Mouse (Mus musculus) liver, embryonic 16.5 days (tissue): ENCODE data around the gene Ccnd1. TPM values are rescaled to one million over a fixed set of nuclear protein-coding genes. Genes with fewer than 3 reads are reported as not detected.
A peak's percentile ranks its signal among the peaks of the same experiment; 100 is the strongest.
"Not testable (repeated sequence)": the region's sequence is repeated elsewhere in the genome, so short reads cannot be mapped to it uniquely, and the experiment has no call there.

Experiments used
- ATAC-seq: fragments of 200-750 bp; cut with Nextera tagmentation; 2 replicates; pipeline ENCODE4 v1.8.0; 2017; ENCODE audit warnings: low read depth, mild to moderate bottlenecking, moderate number of reproducible peaks, moderate library complexity
- H3K27ac ChIP-seq: fragments of 300-500 bp; sonication (generic); 2 replicates; pipeline ENCODE4 v1.5.1; 2014; ENCODE audit warnings: mild to moderate bottlenecking, low read length
- H3K27me3 ChIP-seq: fragments of 300-500 bp; sonication (generic); 2 replicates; pipeline ENCODE4 v1.6.1; 2014; ENCODE audit warnings: low read depth, low read length, mixed read lengths; ENCODE audit not compliant: control insufficient read depth, insufficient read depth
- H3K36me3 ChIP-seq: fragments of 300-500 bp; sonication (generic); 2 replicates; pipeline ENCODE4 v1.6.1; 2014; ENCODE audit warnings: mild to moderate bottlenecking; ENCODE audit not compliant: control insufficient read depth, insufficient read depth
- H3K4me1 ChIP-seq: fragments of 300-500 bp; sonication (generic); 2 replicates; pipeline ENCODE4 v1.6.1; 2014; ENCODE audit warnings: low read depth, low read length, mixed read lengths; ENCODE audit not compliant: control insufficient read depth
- H3K4me2 ChIP-seq: fragments of 300-500 bp; sonication (generic); 2 replicates; pipeline ENCODE4 v1.6.1; 2014; ENCODE audit warnings: low read depth, low read length, mixed read lengths
- H3K4me3 ChIP-seq: fragments of 300-500 bp; sonication (generic); 2 replicates; pipeline ENCODE4 v1.5.1; 2014; ENCODE audit warnings: low read depth, mild to moderate bottlenecking, low read length
- H3K9ac ChIP-seq: fragments of 300-500 bp; sonication (generic); 2 replicates; pipeline ENCODE4 v1.6.1; 2014; ENCODE audit warnings: low read depth, low read length
- H3K9me3 ChIP-seq: fragments of 300-500 bp; sonication (generic); replicated peaks from 2 replicates; pipeline ENCODE4 v1.6.1; 2016; ENCODE audit warnings: low read length; ENCODE audit not compliant: control insufficient read depth
- WGBS: fragments of 180-500 bp; shearing (Covaris S2); extraction: QIAGEN DNeasy Blood & Tissue Kit; methylation state at CpG from one replicate; pipeline ENCODE4 v1.1.7; 2014; ENCODE audit not compliant: insufficient replicate concordance; 5-methylcytosine and 5-hydroxymethylcytosine counted together
- polyA plus RNA-seq: library from polyadenylated mRNA; unstranded; fragments of >200 nt; fragmentation: Nextera tagmentation; extraction: Ambion mirVana; gene quantifications from 2 replicates; pipeline ENCODE4 v1.2.1, GENCODE M21; 2015

Gene Ccnd1
- polyA plus RNA-seq, 1 experiment from 2014 or later = 20.5 TPM

DNA sequence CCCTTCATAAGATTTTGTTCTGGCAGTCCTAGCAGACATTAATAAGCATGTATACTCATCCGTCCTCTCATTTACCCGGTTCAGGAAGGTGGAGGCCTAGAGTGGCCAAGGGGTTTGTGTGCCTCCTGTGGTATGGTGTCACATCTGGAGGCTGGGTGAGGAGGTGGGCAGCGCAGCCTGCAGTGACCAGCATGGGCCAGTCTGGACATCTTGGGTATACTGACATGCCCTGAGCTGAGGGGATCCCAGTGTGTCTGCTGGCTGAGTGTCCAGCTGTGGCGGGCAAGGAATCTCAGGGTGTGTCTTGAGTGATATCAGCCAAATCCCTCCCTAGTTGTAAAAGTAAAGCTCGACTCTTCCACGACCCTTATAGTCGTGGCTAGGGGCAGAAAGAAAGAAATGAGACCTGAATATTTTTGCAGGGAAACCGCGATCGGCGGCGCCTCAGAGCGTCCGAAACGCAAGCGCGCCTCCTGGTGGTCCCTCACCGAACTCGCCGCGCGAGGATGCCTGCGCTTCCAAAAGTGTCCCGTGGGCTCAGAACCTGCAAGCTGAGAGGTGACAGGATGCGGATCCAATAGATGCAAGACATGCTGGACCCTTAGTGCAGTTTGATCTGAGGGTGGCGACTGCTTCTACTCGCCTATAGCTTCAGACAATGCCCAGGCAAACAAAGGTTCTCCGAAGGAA lies 32.9 kb downstream of the Ccnd1 start:
- Histone ChIP-seq H3K4me2 (peak overlapping the region; percentile 23; the same call in 1 of the 2 replicates), H3K4me3 (no peak overlapping the region), H3K36me3 (no peaks in the 10 kb centered on the region), H3K9ac (no peak overlapping the region), H3K27me3 (peaks cover 6% of the 10 kb centered on the region), H3K9me3 (peaks cover 2% of the 10 kb centered on the region; the same call in 1 of the 2 replicates), H3K4me1 (no peaks in the 10 kb centered on the region; the same call in 1 of the 2 replicates), H3K27ac (no peak overlapping the region)
- ATAC-seq = no peak
- WGBS = 10% methylated on average over 28 of the region's 28 CpGs

DNA sequence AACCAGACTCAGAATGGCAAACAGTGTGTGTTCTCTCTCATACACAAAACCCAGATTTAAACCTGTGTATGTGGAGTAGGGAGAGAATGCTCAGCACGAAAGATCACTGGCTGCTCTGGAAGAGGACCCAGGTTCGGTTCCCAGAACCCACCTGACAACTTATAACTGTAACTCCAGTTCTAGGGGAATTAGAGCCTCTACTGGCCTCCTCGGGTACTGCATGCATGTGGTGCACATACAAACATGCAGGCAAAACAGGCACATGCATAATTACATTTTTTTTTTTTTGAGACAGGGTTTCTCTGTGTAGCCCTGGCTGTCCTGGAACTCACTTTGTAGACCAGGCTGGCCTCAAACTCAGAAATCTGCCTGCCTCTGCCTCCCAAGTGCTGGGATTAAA lies 34.2 kb downstream of the Ccnd1 start:
- not testable (repeated sequence) for H3K9me3 ChIP-seq, H3K27ac ChIP-seq, H3K4me3 ChIP-seq, H3K4me2 ChIP-seq, ATAC-seq, H3K4me1 ChIP-seq, H3K9ac ChIP-seq, H3K36me3 ChIP-seq
- peaks cover 10% of the 10 kb centered on the region for H3K27me3 ChIP-seq
- 66% methylated on average over 3 of the region's 3 CpGs for WGBS

DNA sequence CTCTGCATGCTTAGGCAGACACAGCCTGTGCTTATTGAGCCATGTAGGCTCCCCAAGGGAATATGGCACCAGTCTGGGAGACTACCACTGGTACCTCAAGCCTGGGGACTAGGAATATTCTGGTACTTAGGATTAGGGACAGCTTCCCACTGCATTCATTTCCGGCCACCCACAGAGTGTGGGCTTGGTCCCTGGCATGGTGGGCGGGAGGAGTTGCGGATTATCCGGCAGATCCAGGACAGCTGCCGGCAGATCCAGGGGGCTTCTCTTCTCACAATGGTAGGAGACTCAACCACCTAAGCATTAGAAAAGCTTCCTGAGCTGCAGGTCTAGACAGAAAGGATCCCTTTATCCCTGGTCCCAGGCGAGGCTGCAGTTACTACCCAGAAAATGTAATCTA lies 41.2 kb downstream of the Ccnd1 start:
- Histone ChIP-seq H3K27me3 (peaks cover 57% of the 10 kb centered on the region), H3K4me3 (no peak overlapping the region), H3K4me1 (peaks cover 10% of the 10 kb centered on the region), H3K36me3 (no peaks in the 10 kb centered on the region), H3K9ac (no peak overlapping the region), H3K4me2 (no peak overlapping the region), H3K9me3 (no peaks in the 10 kb centered on the region), H3K27ac (no peak overlapping the region)
- 64% methylated on average over 6 of the region's 6 CpGs for WGBS
- ATAC-seq = no peak

DNA sequence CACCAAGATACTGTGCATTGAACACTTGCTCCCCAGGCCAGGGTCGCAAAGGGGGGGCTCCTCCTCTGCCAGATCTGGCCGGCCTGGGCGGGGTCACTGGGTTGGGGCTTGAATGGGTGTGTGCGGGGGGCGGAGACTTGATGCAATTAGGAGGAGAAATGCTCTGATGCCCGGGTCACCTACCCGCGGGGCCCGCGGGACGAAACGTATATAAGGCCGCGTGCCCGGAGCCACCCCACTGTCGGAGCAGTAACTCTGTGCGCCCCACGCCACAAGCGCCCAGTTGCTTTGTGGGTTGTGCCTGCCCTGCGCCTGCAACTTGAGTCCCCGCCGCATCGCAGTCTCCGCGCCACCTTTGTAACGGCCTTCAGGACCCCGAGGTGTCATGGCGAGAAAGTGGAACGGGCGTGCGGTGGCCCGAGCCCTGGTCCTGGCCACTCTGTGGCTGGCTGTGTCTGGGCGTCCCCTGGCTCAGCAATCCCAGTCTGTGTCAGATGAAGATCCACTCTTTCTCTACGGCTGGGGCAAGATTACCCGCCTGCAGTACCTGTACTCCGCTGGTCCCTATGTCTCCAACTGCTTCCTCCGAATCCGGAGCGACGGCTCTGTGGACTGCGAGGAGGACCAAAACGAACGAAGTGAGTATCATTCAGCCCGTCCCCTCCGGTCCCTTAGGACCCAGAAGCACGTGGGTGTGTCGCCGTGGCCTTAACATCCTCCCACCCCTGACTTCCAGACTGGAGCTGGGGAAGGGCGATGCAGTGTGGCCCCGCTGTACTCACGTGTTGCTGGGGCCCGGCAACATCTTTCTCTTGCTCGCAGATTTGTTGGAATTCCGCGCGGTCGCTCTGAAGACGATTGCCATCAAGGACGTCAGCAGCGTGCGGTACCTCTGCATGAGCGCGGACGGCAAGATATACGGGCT lies 43.2 kb downstream of the Ccnd1 start, which contains the start of gene Fgf15:
TSS of gene Fgf15 (plus strand) at position 238 of the 925 bp plus-strand sequence.
- peaks cover 10% of the 10 kb centered on the region for H3K4me1 ChIP-seq
- ATAC-seq = 0 out of 2 replicates have a peak, but pooled peaks have one; percentile 37
- H3K27me3 ChIP-seq = peaks cover 53% of the 10 kb centered on the region
- WGBS = under 1% methylated on average over 65 of the region's 65 CpGs
- peak within 1 kb of the TSS; percentile 46 for H3K4me3 ChIP-seq
- H3K27ac ChIP-seq = no peak within 1 kb of the TSS
- H3K4me2 ChIP-seq = peak within 1 kb of the TSS; percentile 56
- no peaks in the 10 kb centered on the region for H3K36me3 ChIP-seq
- no peak within 1 kb of the TSS; the same call in 1 of the 2 replicates for H3K9ac ChIP-seq
- no peaks in the 10 kb centered on the region for H3K9me3 ChIP-seq

DNA sequence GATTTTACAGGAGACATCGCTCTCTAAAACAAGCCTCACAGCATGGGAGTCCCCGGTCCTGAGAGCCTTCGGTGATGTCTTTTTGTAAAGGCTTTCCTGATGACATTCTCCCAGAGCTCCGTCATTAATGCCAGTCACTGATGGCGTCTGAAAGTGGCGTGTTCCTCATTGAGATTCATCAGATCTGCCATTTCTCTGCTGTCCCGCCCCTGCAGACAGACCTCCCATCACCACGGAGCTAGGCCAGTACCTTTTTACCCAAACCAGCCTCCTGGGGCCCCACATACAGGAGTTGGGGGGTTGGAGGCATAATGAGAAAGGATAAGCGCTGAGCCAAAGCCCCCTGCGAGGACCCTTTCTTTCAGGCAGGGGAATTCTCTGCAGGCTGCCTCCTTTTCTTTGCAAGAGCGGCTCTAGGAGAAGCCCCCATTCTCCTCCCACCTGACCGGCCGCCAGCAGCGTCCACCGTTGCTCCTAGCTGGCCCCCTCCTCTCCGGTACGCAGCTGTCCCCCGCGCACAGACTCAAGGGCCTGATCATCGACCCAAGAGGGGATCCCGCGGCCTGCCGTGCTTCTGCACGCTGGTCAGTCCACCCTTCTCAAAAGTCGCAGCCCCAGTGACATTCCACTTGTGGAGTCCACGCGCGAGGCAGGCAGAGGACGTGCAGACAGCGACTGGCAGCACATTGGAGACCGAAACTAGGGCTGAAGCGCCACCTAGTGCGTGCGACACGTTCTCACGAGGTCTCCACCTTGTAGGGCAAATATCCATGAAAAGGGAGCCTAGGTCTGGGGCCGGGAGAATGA lies 44.2 kb downstream of the Ccnd1 start:
- Histone ChIP-seq H3K27ac (no peak overlapping the region), H3K9ac (no peak overlapping the region; the same call in 1 of the 2 replicates), H3K4me2 (peak overlapping the region; percentile 56), H3K36me3 (no peaks in the 10 kb centered on the region), H3K9me3 (no peaks in the 10 kb centered on the region), H3K27me3 (peaks cover 51% of the 10 kb centered on the region), H3K4me1 (peaks cover 10% of the 10 kb centered on the region), H3K4me3 (peak overlapping the region; percentile 46)
- peak; percentile 50; the same call in 1 of the 2 replicates for ATAC-seq
- 1% methylated on average over 37 of the region's 37 CpGs for WGBS

DNA sequence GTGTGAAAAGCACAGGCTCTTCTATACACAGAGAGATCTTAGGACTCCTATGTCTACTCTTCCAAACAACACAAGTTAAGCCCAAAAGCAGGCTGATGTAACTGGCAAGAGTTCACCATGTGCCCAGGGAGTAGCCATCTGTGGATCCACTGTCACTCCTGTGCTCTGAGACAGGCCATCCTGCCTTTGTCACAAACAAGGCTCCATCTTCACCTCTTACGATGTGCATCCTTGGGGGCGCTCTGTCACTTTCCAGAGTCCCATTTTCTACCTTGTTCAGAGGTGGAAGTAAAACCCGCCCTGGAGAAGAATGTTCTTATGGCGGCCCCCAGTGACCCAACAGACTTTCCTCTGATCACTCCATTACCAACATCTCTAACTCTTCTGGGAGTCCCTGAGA lies 45.0 kb downstream of the Ccnd1 start:
- no peak for ATAC-seq
- no peak overlapping the region for H3K9ac ChIP-seq
- H3K4me3 ChIP-seq = no peak overlapping the region
- H3K4me1 ChIP-seq = peaks cover 10% of the 10 kb centered on the region
- no peaks in the 10 kb centered on the region for H3K9me3 ChIP-seq
- 8% methylated on average over 4 of the region's 4 CpGs for WGBS
- H3K4me2 ChIP-seq = no peak overlapping the region
- H3K27ac ChIP-seq = no peak overlapping the region
- peaks cover 52% of the 10 kb centered on the region for H3K27me3 ChIP-seq
- no peaks in the 10 kb centered on the region for H3K36me3 ChIP-seq

DNA sequence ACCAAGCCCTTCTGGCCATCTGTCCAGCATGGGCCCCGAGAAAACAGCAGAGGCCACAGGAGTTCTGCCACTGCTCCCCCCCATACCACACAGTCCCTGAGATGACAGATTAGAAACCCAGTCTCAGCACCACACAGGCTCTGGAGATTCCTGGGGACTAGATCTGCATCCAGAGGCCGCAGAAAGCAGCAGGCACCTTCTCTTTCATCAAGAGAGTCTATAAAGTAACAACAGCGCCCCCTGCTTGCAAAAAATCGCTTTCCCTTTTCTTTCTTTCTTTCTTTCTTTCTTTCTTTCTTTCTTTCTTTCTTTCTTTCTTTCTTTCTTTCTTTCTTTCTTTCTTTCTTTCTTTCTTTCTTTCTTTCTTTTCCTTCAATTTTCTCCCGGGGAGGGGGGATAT lies 45.5 kb downstream of the Ccnd1 start:
- no peak overlapping the region for H3K4me3 ChIP-seq
- H3K27ac ChIP-seq = no peak overlapping the region
- no peaks in the 10 kb centered on the region for H3K36me3 ChIP-seq
- H3K4me2 ChIP-seq = no peak overlapping the region
- peaks cover 53% of the 10 kb centered on the region for H3K27me3 ChIP-seq
- WGBS = 8% methylated on average over 5 of the region's 5 CpGs
- H3K9me3 ChIP-seq = no peaks in the 10 kb centered on the region
- H3K9ac ChIP-seq = no peak overlapping the region
- no peak for ATAC-seq
- peaks cover 10% of the 10 kb centered on the region for H3K4me1 ChIP-seq

DNA sequence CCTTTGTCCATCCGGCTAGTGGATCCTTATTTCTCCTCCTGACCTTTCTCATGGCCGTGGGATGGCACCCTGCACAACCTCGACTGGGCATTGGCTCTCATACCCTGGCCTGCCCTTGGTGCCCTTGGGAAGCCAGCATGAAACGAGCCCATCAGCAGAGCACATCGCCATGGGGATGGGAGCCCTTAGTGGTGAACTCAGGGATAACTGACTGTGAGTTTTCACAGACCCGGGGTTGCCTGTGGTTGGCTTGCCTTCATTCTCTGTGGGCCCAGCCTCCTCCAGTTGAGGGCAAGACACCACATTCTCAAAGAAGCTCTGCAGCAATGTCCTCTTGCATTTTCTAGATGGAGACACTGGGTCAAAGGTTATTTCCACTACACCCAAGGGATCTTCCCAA lies 47.4 kb downstream of the Ccnd1 start:
- H3K27me3 ChIP-seq = peaks cover 42% of the 10 kb centered on the region
- no peak for ATAC-seq
- 31% methylated on average over 6 of the region's 6 CpGs for WGBS

More for the DNA sequence above, 47.4 kb downstream of the Ccnd1 start:
- Histone ChIP-seq H3K4me1 (peaks cover 10% of the 10 kb centered on the region), H3K9ac (no peak overlapping the region), H3K36me3 (no peaks in the 10 kb centered on the region), H3K4me2 (no peak overlapping the region), H3K27ac (no peak overlapping the region), H3K4me3 (no peak overlapping the region), H3K9me3 (no peaks in the 10 kb centered on the region)
